Mouse (Mus musculus): ENCODE results near the gene Dydc1. TPM values are rescaled to one million over a fixed set of nuclear protein-coding genes. Genes with fewer than 3 reads are reported as not detected.
A peak's percentile ranks its signal among the peaks of the same experiment; 100 is the strongest.

Gene Dydc1
- polyA plus RNA-seq, 1 experiment from 2014 or later, result not detected

GRCm38 (mm10) chr14:41065168-41065567 lies 7.5 kb upstream of the Dydc1 start:
- no peaks in the 10 kb centered on the region for H3K36me3 ChIP-seq
- no peak overlapping the region for H3K9ac ChIP-seq
- H3K9me3 ChIP-seq, result no peaks in the 10 kb centered on the region
- WGBS, result 21% methylated on average over 2 of the region's 2 CpGs
- H3K4me2 ChIP-seq (replicated peaks), result no peak overlapping the region
- no peaks in the 10 kb centered on the region for H3K4me1 ChIP-seq
- no peak for ATAC-seq (ENCODE audit: low FRiP score, low read depth)
- no peak overlapping the region for H3K4me3 ChIP-seq
- H3K27me3 ChIP-seq, result no peaks in the 10 kb centered on the region
- no peak overlapping the region for H3K27ac ChIP-seq

DNA sequence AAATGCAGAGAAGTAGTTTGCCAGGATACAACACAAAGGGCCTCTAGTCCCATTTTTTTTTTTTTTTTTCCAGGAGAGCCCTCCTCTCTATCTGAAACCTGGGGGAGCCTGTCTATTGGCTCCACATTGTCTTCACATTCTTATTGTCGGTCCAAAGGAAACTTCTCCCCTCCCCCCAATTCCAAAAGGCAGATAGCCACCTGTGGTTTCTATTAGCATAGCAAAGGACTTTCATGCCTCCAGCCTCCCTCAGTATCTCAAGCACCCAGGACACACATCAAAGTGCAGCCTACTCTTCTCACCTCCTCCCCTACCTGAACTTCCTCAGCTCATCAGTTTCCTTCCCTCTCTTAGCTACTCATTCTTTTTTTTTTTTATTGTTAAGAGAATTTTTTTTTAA lies 6.3 kb upstream of the Dydc1 start:
- 13% methylated on average over 1 of the region's 1 CpGs for WGBS

GRCm38 (mm10) chr14:41069108-41069507 lies 3.6 kb upstream of the Dydc1 start, which contains the start of gene Dydc2:
Gene Dydc2 (minus strand): TSS chr14:41069208.
- H3K9ac ChIP-seq, result no peak within 1 kb of the TSS
- ATAC-seq (ENCODE audit: low FRiP score, low read depth), result no peak
- H3K9me3 ChIP-seq, result no peaks in the 10 kb centered on the region
- H3K36me3 ChIP-seq, result no peaks in the 10 kb centered on the region
- no peak within 1 kb of the TSS for H3K4me3 ChIP-seq
- H3K4me2 ChIP-seq (replicated peaks), result no peak within 1 kb of the TSS
- H3K27ac ChIP-seq, result no peak within 1 kb of the TSS
- H3K27me3 ChIP-seq, result no peaks in the 10 kb centered on the region
- 0 out of 2 replicates have a peak, but pooled peaks cover 7% of the 10 kb centered on the region for H3K4me1 ChIP-seq

More for the DNA sequence above, 6.3 kb upstream of the Dydc1 start:
- no peak overlapping the region for H3K4me3 ChIP-seq
- ATAC-seq (ENCODE audit: low FRiP score, low read depth), result no peak
- H3K4me2 ChIP-seq (replicated peaks), result no peak overlapping the region
- H3K27me3 ChIP-seq, result no peaks in the 10 kb centered on the region
- no peak overlapping the region for H3K27ac ChIP-seq
- no peaks in the 10 kb centered on the region for H3K4me1 ChIP-seq
- H3K9ac ChIP-seq, result no peak overlapping the region
- no peaks in the 10 kb centered on the region for H3K36me3 ChIP-seq
- no peaks in the 10 kb centered on the region for H3K9me3 ChIP-seq

DNA sequence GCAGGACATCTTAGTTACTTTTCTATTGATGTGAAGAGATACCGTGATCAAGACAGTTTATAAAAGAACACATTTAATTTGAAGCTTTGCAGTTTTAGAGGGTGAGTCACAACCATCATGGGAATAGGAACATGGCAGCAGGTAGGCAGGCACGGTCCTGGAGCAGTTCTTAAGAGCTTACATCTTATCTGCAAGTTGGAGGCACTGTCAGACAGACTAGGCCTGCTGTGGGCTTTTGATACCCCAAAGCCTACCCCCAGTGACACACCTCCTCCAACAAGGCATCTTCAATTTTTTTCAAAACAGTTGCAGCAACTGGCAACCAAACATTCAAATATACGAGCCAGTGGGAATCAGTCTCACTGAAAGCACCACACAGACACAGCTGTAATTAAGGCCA lies 2.4 kb upstream of the Dydc1 start:
- WGBS, result 68% methylated on average over 3 of the region's 3 CpGs

GRCm38 (mm10) chr14:41072944-41073275 lies 199 bp downstream of the Dydc1 start:
- Histone ChIP-seq H3K36me3 (no peaks in the 10 kb centered on the region), H3K4me1 (0 out of 2 replicates have a peak, but pooled peaks cover 7% of the 10 kb centered on the region), H3K27ac (no peak overlapping the region), H3K9ac (peak overlapping the region; percentile 19; the same call in 1 of the 2 replicates), H3K27me3 (no peaks in the 10 kb centered on the region), H3K4me3 (peak overlapping the region; percentile 45), H3K4me2 (replicated peaks) (peak overlapping the region; percentile 71), H3K9me3 (no peaks in the 10 kb centered on the region)
- WGBS, result 2% methylated on average over 8 of the region's 8 CpGs
- no peak for ATAC-seq (ENCODE audit: low FRiP score, low read depth)

More for the DNA sequence above, 2.4 kb upstream of the Dydc1 start:
- Histone ChIP-seq H3K4me2 (replicated peaks) (no peak overlapping the region), H3K4me3 (no peak overlapping the region), H3K36me3 (no peaks in the 10 kb centered on the region), H3K9me3 (no peaks in the 10 kb centered on the region), H3K27ac (no peak overlapping the region), H3K27me3 (no peaks in the 10 kb centered on the region), H3K9ac (no peak overlapping the region), H3K4me1 (0 out of 2 replicates have a peak, but pooled peaks cover 7% of the 10 kb centered on the region)
- ATAC-seq (ENCODE audit: low FRiP score, low read depth), result no peak

DNA sequence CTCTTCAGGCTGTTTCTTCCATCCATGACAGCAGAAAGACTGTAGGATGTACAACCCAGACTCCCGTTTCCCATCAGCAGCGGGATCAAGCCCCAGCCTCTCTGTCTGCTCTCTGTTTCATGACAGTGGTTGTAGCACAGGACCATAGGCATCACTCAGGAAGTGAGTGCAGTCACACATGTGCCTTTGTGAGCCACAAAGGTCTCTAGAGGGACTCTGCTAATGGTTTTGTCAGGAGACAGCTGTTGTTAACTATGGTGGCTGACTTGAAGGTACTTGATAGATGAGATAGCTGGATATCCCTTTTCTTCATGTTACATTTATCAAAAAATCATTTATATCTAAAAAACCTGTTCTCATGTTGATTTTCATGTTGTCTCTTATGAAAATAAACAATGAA lies 9.7 kb downstream of the Dydc1 start:
- Histone ChIP-seq H3K4me1 (no peaks in the 10 kb centered on the region), H3K4me3 (no peak overlapping the region), H3K9me3 (no peaks in the 10 kb centered on the region), H3K36me3 (no peaks in the 10 kb centered on the region), H3K27me3 (no peaks in the 10 kb centered on the region), H3K9ac (no peak overlapping the region), H3K27ac (no peak overlapping the region), H3K4me2 (replicated peaks) (no peak overlapping the region)
- ATAC-seq (ENCODE audit: low FRiP score, low read depth), result no peak
- WGBS, result 76% methylated on average over 2 of the region's 2 CpGs

- no peak overlapping the region for H3K27ac ChIP-seq
- H3K9ac ChIP-seq, result no peak overlapping the region
- H3K9me3 ChIP-seq, result no peaks in the 10 kb centered on the region
- 81% methylated on average over 1 of the region's 1 CpGs for WGBS
- H3K4me1 ChIP-seq, result no peaks in the 10 kb centered on the region
- H3K4me2 ChIP-seq (replicated peaks), result no peak overlapping the region
- H3K36me3 ChIP-seq, result no peaks in the 10 kb centered on the region
- 0 out of 2 replicates have a peak, but pooled peaks cover 3% of the 10 kb centered on the region for H3K27me3 ChIP-seq
- no peak overlapping the region for H3K4me3 ChIP-seq
- no peak for ATAC-seq (ENCODE audit: low FRiP score, low read depth)
Measured at GRCm38 (mm10) chr14:41087509-41087908, 14.8 kb downstream of the Dydc1 start.

GRCm38 (mm10) chr14:41090777-41091176 lies 18.1 kb downstream of the Dydc1 start:
- 50% methylated on average over 8 of the region's 8 CpGs for WGBS
- Histone ChIP-seq H3K27ac (no peak overlapping the region), H3K4me2 (replicated peaks) (no peak overlapping the region), H3K4me3 (no peak overlapping the region), H3K9me3 (no peaks in the 10 kb centered on the region), H3K4me1 (no peaks in the 10 kb centered on the region), H3K9ac (no peak overlapping the region), H3K27me3 (0 out of 2 replicates have a peak, but pooled peaks cover 3% of the 10 kb centered on the region), H3K36me3 (no peaks in the 10 kb centered on the region)
- no peak for ATAC-seq (ENCODE audit: low FRiP score, low read depth)

DNA sequence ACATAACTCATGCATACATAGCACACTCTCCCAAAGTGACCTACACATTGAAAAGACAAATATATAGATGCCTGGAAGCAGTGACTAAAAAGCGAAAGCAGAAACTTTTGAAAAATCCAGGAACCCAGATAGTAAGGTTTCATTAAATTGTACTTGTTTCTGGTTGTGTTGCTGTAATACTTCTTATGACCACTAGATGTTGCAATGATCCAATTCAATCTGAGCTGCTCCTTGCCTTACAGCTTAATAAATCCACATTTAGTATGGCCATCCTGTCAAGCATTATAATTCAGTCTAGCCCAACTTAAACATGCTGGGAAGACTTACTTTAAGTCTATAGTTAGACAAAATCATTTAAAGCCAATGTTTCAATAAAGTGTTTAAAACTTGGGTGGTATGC lies 21.4 kb downstream of the Dydc1 start:
- 47% methylated on average over 1 of the region's 1 CpGs for WGBS

DNA sequence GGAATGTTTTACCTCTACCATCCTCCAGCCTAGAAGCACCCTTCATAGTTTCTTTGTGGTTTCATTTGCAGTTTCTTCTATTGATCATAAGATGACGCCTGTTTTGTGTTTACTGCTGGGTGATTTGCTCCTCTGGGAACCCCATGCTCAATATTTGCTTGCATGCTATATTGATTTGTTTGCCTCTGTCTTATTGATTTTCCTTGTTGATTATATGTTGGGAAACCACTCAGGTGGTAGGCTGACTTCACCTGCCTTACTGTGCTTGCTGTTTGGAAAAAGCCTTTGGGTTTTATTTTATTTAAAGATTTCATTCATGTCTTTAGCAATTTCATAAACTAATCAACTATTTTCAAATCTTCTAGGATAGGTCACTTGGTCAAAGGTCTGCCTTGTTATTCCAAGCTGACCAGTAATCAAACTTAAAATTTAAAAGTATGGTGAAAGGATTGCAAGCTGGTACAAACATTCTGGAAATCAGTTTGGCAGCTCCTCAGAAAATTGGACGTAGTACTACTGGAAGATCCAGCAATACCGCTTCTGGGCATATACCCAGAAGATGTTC lies 23.7 kb downstream of the Dydc1 start:
- no peak for ATAC-seq (ENCODE audit: low FRiP score, low read depth)
- Histone ChIP-seq H3K9ac (no peak overlapping the region), H3K4me2 (replicated peaks) (no peak overlapping the region), H3K27me3 (no peaks in the 10 kb centered on the region), H3K4me3 (no peak overlapping the region), H3K27ac (no peak overlapping the region), H3K4me1 (no peaks in the 10 kb centered on the region; the same call in 1 of the 2 replicates), H3K9me3 (no peaks in the 10 kb centered on the region), H3K36me3 (no peaks in the 10 kb centered on the region)
- WGBS, result 88% methylated on average over 3 of the region's 3 CpGs

More for the DNA sequence above, 21.4 kb downstream of the Dydc1 start:
- Histone ChIP-seq H3K9ac (no peak overlapping the region), H3K4me2 (replicated peaks) (no peak overlapping the region), H3K4me1 (no peaks in the 10 kb centered on the region; the same call in 1 of the 2 replicates), H3K9me3 (no peaks in the 10 kb centered on the region), H3K27ac (no peak overlapping the region), H3K4me3 (no peak overlapping the region), H3K27me3 (0 out of 2 replicates have a peak, but pooled peaks cover 3% of the 10 kb centered on the region), H3K36me3 (no peaks in the 10 kb centered on the region)
- no peak for ATAC-seq (ENCODE audit: low FRiP score, low read depth)

- H3K27me3 ChIP-seq, result no peaks in the 10 kb centered on the region
- H3K36me3 ChIP-seq, result no peaks in the 10 kb centered on the region
- ATAC-seq (ENCODE audit: low FRiP score, low read depth), result no peak
- no peak overlapping the region for H3K27ac ChIP-seq
- H3K4me2 ChIP-seq (replicated peaks), result no peak overlapping the region
- no peak overlapping the region for H3K9ac ChIP-seq
- 65% methylated on average over 1 of the region's 1 CpGs for WGBS
- H3K4me1 ChIP-seq, result no peaks in the 10 kb centered on the region; the same call in 1 of the 2 replicates
- no peak overlapping the region for H3K4me3 ChIP-seq
- no peaks in the 10 kb centered on the region for H3K9me3 ChIP-seq
Measured at GRCm38 (mm10) chr14:41098726-41099125, 26.0 kb downstream of the Dydc1 start.

DNA sequence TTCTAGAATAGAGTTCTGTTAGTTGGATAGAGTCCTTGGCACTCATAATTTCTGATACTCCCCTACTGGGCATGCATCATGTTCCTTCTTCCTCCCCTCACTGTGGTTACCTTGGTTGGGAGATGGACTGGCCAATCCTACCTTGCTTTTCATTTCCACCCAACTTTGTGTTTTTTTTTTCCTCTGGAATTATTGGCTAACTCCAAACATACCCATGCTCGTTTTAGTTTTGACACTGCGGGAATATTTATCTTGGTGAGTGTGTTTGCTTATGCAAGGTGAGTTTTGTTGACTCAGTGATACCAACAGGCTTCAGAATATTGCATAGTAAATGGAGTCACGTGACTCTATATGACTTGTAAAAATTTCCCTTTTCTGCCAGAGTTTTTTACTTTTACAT lies 28.0 kb downstream of the Dydc1 start:
- H3K9me3 ChIP-seq, result no peaks in the 10 kb centered on the region
- no peak overlapping the region for H3K4me2 ChIP-seq (replicated peaks)
- H3K27ac ChIP-seq, result no peak overlapping the region
- WGBS, result 70% methylated on average over 3 of the region's 3 CpGs
- H3K4me3 ChIP-seq, result no peak overlapping the region
- H3K36me3 ChIP-seq, result no peaks in the 10 kb centered on the region
- no peaks in the 10 kb centered on the region for H3K27me3 ChIP-seq
- H3K9ac ChIP-seq, result no peak overlapping the region
- H3K4me1 ChIP-seq, result no peaks in the 10 kb centered on the region; the same call in 1 of the 2 replicates
- ATAC-seq (ENCODE audit: low FRiP score, low read depth), result no peak

DNA sequence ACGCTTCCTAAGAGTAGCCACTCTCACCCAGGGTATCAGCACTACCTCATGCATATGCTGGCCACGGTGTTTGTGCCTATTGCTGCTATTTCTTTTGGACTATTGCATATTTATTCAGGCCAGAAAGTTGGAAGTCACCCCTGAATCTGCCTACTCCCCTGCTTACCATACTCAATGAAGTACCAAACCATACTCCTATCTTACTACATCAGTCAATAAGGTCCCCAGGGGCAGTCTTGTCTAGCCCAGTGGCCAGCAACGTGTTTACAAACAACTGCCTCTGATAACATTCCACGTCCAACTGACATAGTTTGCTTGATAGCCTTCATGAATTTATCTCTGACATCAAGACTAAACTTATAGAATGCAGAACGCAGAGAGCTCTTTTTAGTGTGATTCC lies 28.5 kb downstream of the Dydc1 start:
- Histone ChIP-seq H3K27me3 (no peaks in the 10 kb centered on the region), H3K9ac (no peak overlapping the region), H3K4me3 (no peak overlapping the region), H3K4me2 (replicated peaks) (no peak overlapping the region), H3K36me3 (no peaks in the 10 kb centered on the region), H3K27ac (no peak overlapping the region), H3K9me3 (no peaks in the 10 kb centered on the region), H3K4me1 (no peaks in the 10 kb centered on the region; the same call in 1 of the 2 replicates)
- 86% methylated on average over 5 of the region's 5 CpGs for WGBS
- ATAC-seq (ENCODE audit: low FRiP score, low read depth), result no peak

Data from limb, embryonic 13.5 days (tissue).